Mouse (Mus musculus) spleen, adult 2 months (tissue): Measurements from ENCODE around the gene Slit3.

ENCODE experiments used
- CTCF ChIP-seq: fragments of 200-500 bp; IDR thresholded peaks from 2 replicates; pipeline ENCODE4 v1.5.1; 2011; ENCODE audit warnings: mild to moderate bottlenecking, inconsistent platforms; ENCODE audit not compliant: insufficient read depth, insufficient read length, insufficient replicate concordance; ENCODE audit errors: extremely low read depth
- POLR2A ChIP-seq: fragments of 200-500 bp; IDR thresholded peaks from 2 replicates; pipeline ENCODE4 v1.6.1; 2011; ENCODE audit warnings: low read depth, low read length, inconsistent platforms

GRCm38 (mm10) chr11:35179305-35179704 is 58.3 kb downstream of the Slit3 start:
- TF ChIP-seq POLR2A (no peak), CTCF (no peak)
